Mouse (Mus musculus) limb, embryonic 14.5 days (tissue): Measurements from ENCODE around the gene Slc36a4. TPM values are rescaled to one million over a fixed set of nuclear protein-coding genes. Genes with fewer than 3 reads are reported as not detected.

Source experiments
- ATAC-seq: fragments of 200-750 bp; cut with Nextera tagmentation; 2 replicates; pipeline ENCODE4 v1.8.0; 2017; ENCODE audit warnings: low read depth, moderate number of reproducible peaks, moderate TSS enrichment; ENCODE audit not compliant: low FRiP score
- DNase-seq: peaks from one replicate; pipeline ENCODE4 v3.0.0-alpha.2; 2015; ENCODE audit warnings: low spot score
- H3K27ac ChIP-seq: fragments of 300-500 bp; sonication (generic); replicated peaks from 2 replicates; pipeline ENCODE4 v1.5.1; 2014; ENCODE audit warnings: low read depth, mild to moderate bottlenecking, low read length, moderate library complexity, mixed read lengths
- H3K27me3 ChIP-seq: fragments of 300-500 bp; sonication (generic); 2 replicates; pipeline ENCODE4 v1.6.1; 2014; ENCODE audit warnings: low read length, mixed read lengths; ENCODE audit not compliant: control insufficient read depth, insufficient read depth
- H3K36me3 ChIP-seq: fragments of 300-500 bp; sonication (generic); 2 replicates; pipeline ENCODE4 v1.6.1; 2014; ENCODE audit warnings: mild to moderate bottlenecking, low read length, moderate library complexity, mixed read lengths; ENCODE audit not compliant: control insufficient read depth, insufficient read depth
- H3K4me1 ChIP-seq: fragments of 300-500 bp; sonication (generic); 2 replicates; pipeline ENCODE4 v1.6.1; 2014; ENCODE audit warnings: antibody characterized with exemption, low read length, mixed read lengths; ENCODE audit not compliant: control insufficient read depth, insufficient read depth
- H3K4me2 ChIP-seq: fragments of 300-500 bp; sonication (generic); replicated peaks from 2 replicates; pipeline ENCODE4 v1.6.1; 2014; ENCODE audit warnings: low read depth, mild to moderate bottlenecking, low read length, moderate library complexity; ENCODE audit not compliant: severe bottlenecking
- H3K4me3 ChIP-seq: fragments of 300-500 bp; sonication (generic); replicated peaks from 2 replicates; pipeline ENCODE4 v1.5.1; 2014; ENCODE audit warnings: low read length
- H3K9ac ChIP-seq: fragments of 300-500 bp; sonication (generic); 2 replicates; pipeline ENCODE4 v1.6.1; 2014; ENCODE audit warnings: mild to moderate bottlenecking, low read depth, low read length, moderate library complexity; ENCODE audit not compliant: severe bottlenecking
- H3K9me3 ChIP-seq: fragments of 300-500 bp; sonication (generic); 2 replicates; pipeline ENCODE4 v1.6.1; 2016; ENCODE audit warnings: low read length; ENCODE audit not compliant: control insufficient read depth
- POLR2A ChIP-seq: fragments of 200-500 bp; IDR thresholded peaks from 2 replicates; pipeline ENCODE4 v1.8.0; 2012; ENCODE audit warnings: inconsistent platforms, mild to moderate bottlenecking, moderate library complexity, borderline replicate concordance; ENCODE audit not compliant: insufficient read depth, insufficient read length; ENCODE audit errors: extremely low read depth
- WGBS: fragments of 180-500 bp; shearing (Covaris S2); extraction: QIAGEN DNeasy Blood & Tissue Kit; methylation state at CpG from one replicate; pipeline ENCODE4 v1.1.7; 2014; 5-methylcytosine and 5-hydroxymethylcytosine counted together
- polyA plus RNA-seq, 2 experiments: library from polyadenylated mRNA; depleted of rRNA in 1 of 2; stranded (reverse) in 1 of 2; unstranded in 1 of 2; fragments of >200 nt; fragmentation: Nextera tagmentation in 1 of 2; extraction: Ambion mirVana in 1 of 2; gene quantifications; 2 replicates each; pipeline versions ENCODE4 v1.2.1 to v1.2.3; 2012 to 2014

Slc36a4 gene
- polyA plus RNA-seq, 2 experiments, result 17.0 to 23.7 TPM

DNA sequence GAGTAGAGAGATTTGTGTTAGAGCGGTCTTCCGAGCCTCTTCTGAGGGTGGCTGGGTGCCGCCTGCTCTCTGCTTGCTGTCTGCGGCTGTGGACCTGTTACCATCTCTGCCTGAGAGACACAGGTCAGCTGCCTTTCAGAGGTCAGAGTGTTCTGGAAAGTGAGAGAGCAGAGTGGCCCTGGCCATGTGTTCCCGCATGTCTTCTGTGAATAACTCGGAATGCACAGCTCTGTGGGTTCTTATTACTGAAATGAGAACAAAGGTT, 25.3 kb downstream of the Slc36a4 start:
- Histone ChIP-seq H3K27ac (no peak overlapping the region), H3K9ac (no peak overlapping the region), H3K27me3 (no peaks in the 10 kb centered on the region), H3K36me3 (peaks cover 63% of the 10 kb centered on the region), H3K4me3 (no peak overlapping the region), H3K9me3 (no peaks in the 10 kb centered on the region), H3K4me1 (no peaks in the 10 kb centered on the region), H3K4me2 (no peak overlapping the region)
- WGBS, result 85% methylated on average over 6 of the region's 6 CpGs
- no peak for TF ChIP-seq POLR2A
- no peak for DNase-seq
- ATAC-seq, result no peak

DNA sequence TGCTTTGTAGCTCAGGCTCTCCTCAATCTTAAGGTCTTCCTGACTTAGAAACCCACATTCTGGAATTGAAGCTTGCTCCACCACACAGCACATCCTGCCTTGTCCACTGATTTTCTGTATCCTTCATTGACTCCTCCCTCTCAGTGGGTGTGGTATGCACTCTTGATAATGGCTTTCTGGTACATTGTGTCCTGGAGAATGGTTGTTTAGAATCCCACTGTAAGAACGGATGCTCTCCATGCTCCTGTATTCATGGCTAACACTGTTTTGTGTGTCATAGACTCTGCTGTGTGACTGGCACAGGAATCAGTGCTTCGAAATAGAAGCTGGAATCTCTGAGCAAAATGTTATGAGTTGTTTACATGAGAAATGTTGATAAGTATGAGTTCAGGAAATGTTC, 28.0 kb downstream of the Slc36a4 start:
- Histone ChIP-seq H3K36me3 (peaks cover 54% of the 10 kb centered on the region), H3K4me1 (no peaks in the 10 kb centered on the region), H3K9me3 (no peaks in the 10 kb centered on the region), H3K27ac (no peak overlapping the region), H3K9ac (no peak overlapping the region), H3K4me3 (no peak overlapping the region), H3K4me2 (no peak overlapping the region), H3K27me3 (no peaks in the 10 kb centered on the region)
- no peak for DNase-seq
- no peak for ATAC-seq
- WGBS, result 88% methylated on average over 2 of the region's 2 CpGs
- no peak for TF ChIP-seq POLR2A

DNA sequence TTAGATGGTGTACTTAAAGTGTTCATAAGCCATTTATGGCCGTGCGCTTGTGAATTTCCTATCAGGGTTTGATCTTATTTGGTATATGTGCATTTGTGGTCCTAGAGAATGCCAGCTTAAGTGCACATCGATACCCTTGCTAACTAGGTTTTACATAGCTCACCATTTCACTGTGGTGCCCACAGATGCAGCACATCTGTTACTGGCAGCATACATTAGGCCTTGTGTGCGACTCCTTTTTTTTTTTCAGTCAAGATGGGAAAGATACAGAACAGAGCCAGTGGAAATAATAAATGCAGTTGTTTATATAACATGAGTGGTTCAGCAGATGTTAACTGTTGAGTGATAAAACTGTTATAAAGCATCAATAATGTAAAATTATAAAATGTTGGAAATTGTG, 31.9 kb downstream of the Slc36a4 start:
- no peak for DNase-seq
- no peak overlapping the region for H3K4me2 ChIP-seq
- H3K36me3 ChIP-seq, result peaks cover 27% of the 10 kb centered on the region
- no peak overlapping the region for H3K27ac ChIP-seq
- H3K27me3 ChIP-seq, result no peaks in the 10 kb centered on the region
- no peaks in the 10 kb centered on the region for H3K9me3 ChIP-seq
- no peak overlapping the region for H3K4me3 ChIP-seq
- ATAC-seq, result no peak
- no peak overlapping the region for H3K9ac ChIP-seq
- H3K4me1 ChIP-seq, result no peaks in the 10 kb centered on the region
- 71% methylated on average over 4 of the region's 4 CpGs for WGBS
- TF ChIP-seq POLR2A, result no peak

DNA sequence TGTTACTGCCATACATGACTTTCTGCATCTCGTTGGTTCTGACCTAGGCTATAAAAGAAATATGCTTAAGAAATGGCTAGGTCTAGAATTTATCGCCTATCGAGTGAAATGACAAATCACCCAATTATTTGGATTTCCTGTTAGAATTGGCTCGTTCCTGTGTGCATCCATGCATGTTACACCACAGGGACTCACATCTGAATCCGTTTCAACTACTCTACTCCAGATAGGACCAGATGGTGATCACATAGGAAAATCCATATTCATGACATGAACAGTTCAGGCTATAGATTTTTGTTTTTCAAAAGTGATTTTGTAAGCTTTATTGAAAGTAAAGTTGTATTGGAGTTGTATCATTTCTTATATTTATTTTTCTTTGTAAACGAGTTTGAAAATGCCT, 32.4 kb downstream of the Slc36a4 start:
- H3K27me3 ChIP-seq, result no peaks in the 10 kb centered on the region
- peaks cover 22% of the 10 kb centered on the region for H3K36me3 ChIP-seq
- no peak overlapping the region for H3K4me3 ChIP-seq
- WGBS, result 62% methylated on average over 6 of the region's 6 CpGs
- no peaks in the 10 kb centered on the region for H3K9me3 ChIP-seq
- ATAC-seq, result no peak
- no peak overlapping the region for H3K9ac ChIP-seq
- H3K4me2 ChIP-seq, result no peak overlapping the region
- H3K4me1 ChIP-seq, result no peaks in the 10 kb centered on the region
- no peak overlapping the region for H3K27ac ChIP-seq
- DNase-seq, result no peak
- TF ChIP-seq POLR2A, result no peak

DNA sequence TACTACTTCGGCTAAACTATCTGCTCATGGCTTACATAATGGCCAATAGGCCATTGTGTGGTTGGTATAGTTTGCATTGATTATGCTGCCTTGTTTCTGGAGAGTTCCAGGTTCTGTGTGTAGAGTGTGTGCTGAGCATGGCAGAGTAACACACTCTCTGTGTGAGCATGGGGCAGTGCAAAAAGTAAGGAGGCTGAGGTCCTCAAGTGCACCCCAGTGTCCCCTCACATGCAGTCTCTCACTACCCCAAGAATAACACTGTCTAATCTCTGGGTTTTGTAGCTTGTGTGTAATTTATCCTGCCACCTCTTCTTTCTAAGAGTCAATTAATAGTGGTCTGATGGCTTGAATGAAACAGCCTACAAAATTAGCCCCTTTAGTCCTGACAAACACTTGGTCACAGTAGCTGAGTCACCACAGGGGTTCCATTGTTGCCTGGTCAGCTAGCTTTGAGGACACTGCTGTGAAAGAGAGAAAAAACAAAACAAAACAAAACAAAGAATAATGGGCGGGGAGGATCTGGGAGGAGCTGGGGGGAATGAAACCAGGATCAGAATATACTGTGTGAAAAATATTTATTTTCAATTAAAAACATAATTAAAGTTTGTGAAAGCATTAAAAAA, 36.6 kb downstream of the Slc36a4 start:
- Histone ChIP-seq H3K36me3 (no peaks in the 10 kb centered on the region; the same call in 1 of the 2 replicates), H3K9ac (no peak overlapping the region), H3K4me2 (no peak overlapping the region), H3K27ac (no peak overlapping the region), H3K4me1 (no peaks in the 10 kb centered on the region), H3K27me3 (no peaks in the 10 kb centered on the region), H3K4me3 (no peak overlapping the region), H3K9me3 (0 out of 2 replicates have a peak, but pooled peaks cover 4% of the 10 kb centered on the region)
- DNase-seq (no peak), ATAC-seq (no peak)
- no peak for TF ChIP-seq POLR2A
- WGBS, result 74% methylated on average over 2 of the region's 2 CpGs

DNA sequence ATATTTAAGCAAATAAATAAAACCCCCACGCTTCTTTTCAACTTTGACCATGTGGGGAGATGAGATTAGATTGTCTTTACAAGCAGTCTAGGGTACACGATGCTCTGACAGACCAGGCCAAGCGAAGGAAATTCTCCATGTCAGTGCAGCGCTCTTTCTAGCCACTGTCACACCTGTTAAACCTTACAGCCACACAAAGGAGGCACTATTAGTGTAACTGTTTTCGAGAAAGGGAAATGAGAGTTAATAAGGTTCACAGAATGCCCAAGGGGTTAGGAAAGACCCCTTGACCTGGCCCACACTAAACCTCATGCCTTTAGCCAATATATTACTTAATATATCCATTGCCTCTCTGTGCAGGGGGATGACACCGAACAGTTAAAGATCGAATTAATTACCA, 37.1 kb downstream of the Slc36a4 start:
- no peak for TF ChIP-seq POLR2A
- H3K9me3 ChIP-seq, result 0 out of 2 replicates have a peak, but pooled peaks cover 7% of the 10 kb centered on the region
- 30% methylated on average over 7 of the region's 7 CpGs for WGBS
- no peak overlapping the region for H3K4me3 ChIP-seq
- no peak overlapping the region for H3K4me2 ChIP-seq
- H3K27ac ChIP-seq, result no peak overlapping the region
- no peak for DNase-seq
- no peak for ATAC-seq
- H3K36me3 ChIP-seq, result no peaks in the 10 kb centered on the region; the same call in 1 of the 2 replicates
- no peaks in the 10 kb centered on the region for H3K4me1 ChIP-seq
- H3K27me3 ChIP-seq, result no peaks in the 10 kb centered on the region
- H3K9ac ChIP-seq, result no peak overlapping the region
